Mouse (Mus musculus) bone marrow, adult 2 months (tissue): ENCODE results near the gene Prx.

Experiments used
- CTCF ChIP-seq: fragments of 200-500 bp; IDR thresholded peaks from 2 replicates; pipeline ENCODE4 v1.5.1; 2011; ENCODE audit warnings: low read length, control low read depth; ENCODE audit not compliant: control insufficient read depth, insufficient read depth
- POLR2A ChIP-seq: fragments of 200-500 bp; IDR thresholded peaks from 2 replicates; pipeline ENCODE4 v1.6.1; 2011; ENCODE audit warnings: low read depth, mild to moderate bottlenecking, control low read depth, low read length, borderline replicate concordance; ENCODE audit not compliant: control insufficient read depth

DNA sequence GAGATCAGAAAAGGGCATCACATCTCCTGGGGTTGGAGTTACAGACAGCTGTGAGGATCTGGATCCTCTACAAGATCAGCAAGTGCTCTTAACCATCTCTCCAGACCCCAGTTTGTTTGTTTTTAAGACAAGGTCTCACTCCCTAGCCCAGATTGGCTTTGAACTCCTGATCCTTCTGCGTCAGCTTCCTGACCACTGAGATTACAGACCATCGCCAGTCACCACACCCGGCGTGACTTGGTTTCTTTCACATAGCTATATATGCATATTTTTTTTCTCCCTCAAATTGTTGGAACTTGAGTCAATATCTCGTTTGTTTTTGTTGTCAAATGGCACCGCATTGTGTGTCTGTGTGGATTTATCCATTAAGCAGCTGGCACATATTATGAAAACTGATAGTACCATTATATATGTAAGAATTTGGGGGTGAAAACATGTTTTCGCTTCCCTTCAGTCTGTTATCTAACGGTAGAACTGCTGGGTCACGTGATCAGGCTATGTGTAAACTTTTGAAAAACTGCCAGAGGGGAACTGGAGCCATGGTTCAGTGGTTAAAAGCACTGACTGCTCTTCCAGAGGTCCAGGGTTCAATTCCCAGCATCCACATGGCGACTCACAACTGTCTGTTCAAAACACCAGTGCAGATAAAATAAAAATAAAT, 44.5 kb upstream of the Prx start:
- TF ChIP-seq POLR2A (no peak), CTCF (no peak)
